Mouse (Mus musculus): ENCODE results near the gene Fsd1l.

- TF ChIP-seq PAX5 (IDR thresholded peaks at IDR 0.05; ENCODE audit: low read length) (no peak), ZNF384 (IDR thresholded peaks at IDR 0.05; ENCODE audit: low read depth, low read length) (no peak), POLR2A (IDR thresholded peaks at IDR 0.05; ENCODE audit: low read depth, low read length) (no peak), BHLHE40 (IDR thresholded peaks at IDR 0.05; ENCODE audit: low read depth, low read length) (no peak), CTCF (conservative IDR thresholded peaks at IDR 0.05 in 1 of 2, IDR thresholded peaks at IDR 0.05 in 1 of 2; ENCODE audit: low read depth in 2 of 2, low read length in 2 of 2) (no peak), SIN3A (IDR thresholded peaks at IDR 0.05; ENCODE audit: low read length) (no peak), MAX (IDR thresholded peaks at IDR 0.05; ENCODE audit: low read length) (no peak), TCF12 (IDR thresholded peaks at IDR 0.05; ENCODE audit: low read depth, low read length) (no peak), RAD21 (IDR thresholded peaks at IDR 0.05; ENCODE audit: low read depth, low read length) (no peak), ETS1 (conservative IDR thresholded peaks at IDR 0.05; ENCODE audit: low read depth, low read length) (no peak), USF1 (IDR thresholded peaks at IDR 0.05; ENCODE audit: low read depth, low read length) (no peak)
Measured at GRCm38 (mm10) chr4:53630963-53631315, 332 bp upstream of the Fsd1l start.

Measured in CH12.LX (cell line).